Mouse (Mus musculus) intestine, postnatal 0 days (tissue): ENCODE measurements around the gene Glud1. TPM values are rescaled to one million over a fixed set of nuclear protein-coding genes. Genes with fewer than 3 reads are reported as not detected.
"Not testable (repeated sequence)": the region's sequence is repeated elsewhere in the genome, so short reads cannot be mapped to it uniquely, and the experiment has no call there.

Source experiments
- ATAC-seq: fragments of 200-750 bp; cut with Nextera tagmentation; 2 replicates; pipeline ENCODE4 v1.8.0; 2017; ENCODE audit warnings: mild to moderate bottlenecking, moderate TSS enrichment, moderate library complexity
- H3K27ac ChIP-seq: fragments of 300-500 bp; sonication (generic); 2 replicates; pipeline ENCODE4 v1.5.1; 2014; ENCODE audit warnings: mild to moderate bottlenecking, low read depth, low read length, moderate library complexity
- H3K27me3 ChIP-seq: fragments of 300-500 bp; sonication (generic); replicated peaks from 2 replicates; pipeline ENCODE4 v1.6.1; 2014; ENCODE audit warnings: low read length, mixed read lengths; ENCODE audit not compliant: control insufficient read depth, insufficient read depth
- H3K36me3 ChIP-seq: fragments of 300-500 bp; sonication (generic); 2 replicates; pipeline ENCODE4 v1.6.1; 2014; ENCODE audit warnings: mild to moderate bottlenecking, moderate library complexity; ENCODE audit not compliant: control insufficient read depth, insufficient read depth
- H3K4me1 ChIP-seq: fragments of 300-500 bp; sonication (generic); replicated peaks from 2 replicates; pipeline ENCODE4 v1.6.1; 2014; ENCODE audit warnings: antibody characterized with exemption, low read length, mixed read lengths; ENCODE audit not compliant: control insufficient read depth, insufficient read depth
- H3K4me2 ChIP-seq: fragments of 300-500 bp; sonication (generic); replicated peaks from 2 replicates; pipeline ENCODE4 v1.6.1; 2014; ENCODE audit warnings: low read depth, mild to moderate bottlenecking, moderate library complexity
- H3K4me3 ChIP-seq: fragments of 300-500 bp; sonication (generic); 2 replicates; pipeline ENCODE4 v1.5.1; 2014; ENCODE audit warnings: low read depth, low read length
- H3K9ac ChIP-seq: fragments of 300-500 bp; sonication (generic); 2 replicates; pipeline ENCODE4 v1.6.1; 2014; ENCODE audit warnings: mild to moderate bottlenecking, low read depth, low read length
- H3K9me3 ChIP-seq: fragments of 300-500 bp; sonication (generic); 2 replicates; pipeline ENCODE4 v1.6.1; 2016; ENCODE audit warnings: mixed run types; ENCODE audit not compliant: control insufficient read depth
- CTCF ChIP-seq: sonication (generic); IDR thresholded peaks from 2 replicates; pipeline ENCODE4 v1.5.1; 2016; ENCODE audit warnings: low read depth, mild to moderate bottlenecking, control low read depth, antibody characterized with exemption, moderate library complexity
- WGBS: fragments of 180-500 bp; shearing (Covaris S2); extraction: QIAGEN DNeasy Blood & Tissue Kit; methylation state at CpG from one replicate; pipeline ENCODE4 v1.1.7; 2014; 5-methylcytosine and 5-hydroxymethylcytosine counted together
- polyA plus RNA-seq: library from polyadenylated mRNA; unstranded; fragments of >200 nt; fragmentation: Nextera tagmentation; extraction: Ambion mirVana; gene quantifications from 2 replicates; pipeline ENCODE4 v1.2.1, GENCODE M21; 2015

The Glud1 gene
- polyA plus RNA-seq, 1 experiment from 2014 or later = 40.8 TPM

DNA sequence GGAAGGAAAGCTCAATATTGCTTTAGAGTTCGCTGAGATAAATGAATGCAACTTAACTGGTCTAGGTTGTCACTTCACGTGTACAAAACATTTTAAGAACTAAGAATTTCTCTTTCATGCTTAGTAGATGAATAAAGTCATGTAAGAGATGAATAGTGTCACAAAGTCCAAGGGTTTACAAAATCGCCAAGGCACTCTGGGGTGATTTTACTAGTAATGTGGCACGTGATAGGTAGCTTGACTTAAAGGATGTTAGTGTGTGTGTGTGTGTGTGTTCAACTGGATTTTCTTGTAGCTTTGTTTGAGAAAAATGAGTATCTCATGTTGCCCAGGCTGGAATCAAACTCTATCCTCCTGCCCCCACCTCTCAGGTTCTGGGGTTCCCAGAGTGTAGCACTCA lies 1.3 kb upstream of the Glud1 start:
- no peak for TF ChIP-seq CTCF
- WGBS = 48% methylated on average over 4 of the region's 4 CpGs
- Histone ChIP-seq H3K9ac (no peak overlapping the region), H3K4me1 (0 out of 2 replicates have a peak, but pooled peaks cover 2% of the 10 kb centered on the region), H3K9me3 (no peaks in the 10 kb centered on the region), H3K27me3 (no peaks in the 10 kb centered on the region), H3K27ac (no peak overlapping the region), H3K4me3 (no peak overlapping the region), H3K4me2 (no peak overlapping the region), H3K36me3 (no peaks in the 10 kb centered on the region; the same call in 1 of the 2 replicates)
- no peak for ATAC-seq

DNA sequence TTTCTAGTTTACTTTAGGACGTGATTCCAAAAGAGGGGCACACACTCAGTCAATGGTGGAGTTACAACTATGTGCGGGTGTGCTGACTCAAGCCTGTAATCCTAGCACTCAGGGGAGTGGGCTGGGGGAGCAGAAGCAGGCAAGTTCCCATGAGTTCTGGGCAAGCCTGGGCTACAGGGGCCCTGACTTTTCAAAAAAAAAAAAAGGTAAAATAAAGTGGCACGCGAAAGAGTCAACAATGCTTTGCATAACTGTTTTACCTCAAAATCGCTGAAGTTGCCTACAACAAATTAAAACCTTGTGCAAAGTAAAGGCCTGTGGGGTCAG lies 657 bp upstream of the Glud1 start:
- no peak for ATAC-seq
- no peaks in the 10 kb centered on the region for H3K9me3 ChIP-seq
- 10% methylated on average over 5 of the region's 5 CpGs for WGBS

DNA sequence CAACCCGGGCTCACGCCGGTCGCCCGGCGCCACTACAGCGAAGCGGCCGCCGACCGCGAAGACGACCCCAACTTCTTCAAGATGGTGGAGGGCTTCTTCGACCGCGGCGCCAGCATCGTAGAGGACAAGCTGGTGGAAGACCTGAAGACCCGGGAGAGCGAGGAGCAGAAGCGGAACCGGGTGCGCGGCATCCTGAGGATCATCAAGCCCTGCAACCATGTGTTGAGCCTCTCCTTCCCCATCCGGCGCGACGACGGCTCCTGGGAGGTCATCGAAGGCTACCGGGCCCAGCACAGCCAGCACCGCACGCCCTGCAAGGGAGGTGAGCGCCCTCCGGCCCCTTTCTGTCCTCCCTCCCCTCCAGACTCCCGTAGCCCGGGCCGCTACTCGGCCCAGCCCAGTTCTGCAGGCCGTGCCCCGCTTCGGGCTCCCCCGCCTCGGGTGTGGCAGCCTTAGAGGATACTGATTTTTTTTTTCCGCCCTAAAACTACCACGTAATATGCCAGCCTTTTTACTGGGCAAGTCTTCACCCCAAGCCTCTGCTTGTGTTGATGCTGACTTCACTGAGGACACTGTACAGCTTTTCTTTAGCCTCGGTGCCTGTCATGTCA lies 599 bp downstream of the Glud1 start:
- peak overlapping the region; percentile 87 for H3K9ac ChIP-seq
- no peaks in the 10 kb centered on the region for H3K9me3 ChIP-seq
- TF ChIP-seq CTCF = no peak
- H3K4me2 ChIP-seq = peak overlapping the region; percentile 86
- H3K27ac ChIP-seq = peak overlapping the region; percentile 96
- no peaks in the 10 kb centered on the region for H3K27me3 ChIP-seq
- peak overlapping the region; percentile 92 for H3K4me3 ChIP-seq
- H3K36me3 ChIP-seq = no peaks in the 10 kb centered on the region; the same call in 1 of the 2 replicates
- ATAC-seq = peak; percentile 2; the same call in 1 of the 2 replicates
- 0 out of 2 replicates have a peak, but pooled peaks cover 2% of the 10 kb centered on the region for H3K4me1 ChIP-seq
- under 1% methylated on average over 45 of the region's 47 CpGs for WGBS

More for the DNA sequence above, 657 bp upstream of the Glud1 start:
- Histone ChIP-seq H3K4me1 (0 out of 2 replicates have a peak, but pooled peaks cover 2% of the 10 kb centered on the region), H3K36me3 (no peaks in the 10 kb centered on the region; the same call in 1 of the 2 replicates), H3K27ac (peak overlapping the region; percentile 96), H3K4me2 (peak overlapping the region; percentile 86), H3K9ac (peak overlapping the region; percentile 87), H3K27me3 (no peaks in the 10 kb centered on the region), H3K4me3 (peak overlapping the region; percentile 92)
- TF ChIP-seq CTCF = no peak

- no peaks in the 10 kb centered on the region for H3K27me3 ChIP-seq
- H3K36me3 ChIP-seq = no peaks in the 10 kb centered on the region; the same call in 1 of the 2 replicates
- ATAC-seq = no peak
- H3K27ac ChIP-seq = no peak overlapping the region
- 0 out of 2 replicates have a peak, but pooled peaks cover 2% of the 10 kb centered on the region for H3K4me1 ChIP-seq
- H3K4me3 ChIP-seq = peak overlapping the region; percentile 92
- peak overlapping the region; percentile 87 for H3K9ac ChIP-seq
- no peaks in the 10 kb centered on the region for H3K9me3 ChIP-seq
- no peak for TF ChIP-seq CTCF
- WGBS = under 1% methylated on average over 4 of the region's 4 CpGs
- H3K4me2 ChIP-seq = peak overlapping the region; percentile 86
These were observed 1.2 kb downstream of the Glud1 start for GRCm38 (mm10) chr14:34311691-34312090.

DNA sequence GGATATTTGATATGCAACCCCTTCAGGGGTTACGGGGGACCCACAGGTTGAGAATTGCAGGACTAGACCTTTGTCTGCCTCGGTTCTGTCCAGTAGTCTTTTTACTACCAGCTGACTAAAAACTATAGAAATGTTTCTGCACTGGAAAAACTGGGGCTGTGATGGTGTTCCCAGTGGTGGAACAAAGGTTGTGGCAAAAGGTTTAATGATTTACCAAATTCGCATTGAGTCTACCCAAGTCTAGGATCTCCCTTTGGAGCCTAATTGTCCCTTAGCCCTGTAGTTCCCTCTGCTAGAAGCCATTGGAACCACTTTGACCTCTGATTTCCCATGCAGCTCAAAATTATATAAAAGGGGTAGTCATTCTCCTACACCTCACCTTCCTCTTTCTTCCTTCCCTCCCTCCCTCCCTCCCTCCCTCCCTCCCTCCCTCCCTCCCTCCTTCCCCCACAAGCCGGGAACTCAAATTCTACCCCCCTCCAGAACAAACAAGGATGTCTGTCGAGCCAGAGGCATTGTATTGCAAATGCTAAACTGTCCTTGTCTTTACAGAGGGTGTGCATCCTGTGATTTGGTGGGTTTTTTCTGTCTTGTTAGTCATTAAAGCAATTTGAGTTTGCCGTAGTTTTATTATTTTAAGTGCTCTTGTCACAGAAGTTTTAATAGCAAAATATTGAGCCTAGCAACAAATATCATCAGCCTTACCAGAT lies 2.0 kb downstream of the Glud1 start:
- H3K36me3 ChIP-seq = no peaks in the 10 kb centered on the region
- no peak overlapping the region for H3K27ac ChIP-seq
- H3K9me3 ChIP-seq = no peaks in the 10 kb centered on the region
- H3K4me2 ChIP-seq = peak overlapping the region; percentile 86
- ATAC-seq = no peak
- H3K9ac ChIP-seq = 0 out of 2 replicates have a peak overlapping the region, but pooled peaks have one; percentile 87
- 0 out of 2 replicates have a peak, but pooled peaks cover 2% of the 10 kb centered on the region for H3K4me1 ChIP-seq
- 14% methylated on average over 6 of the region's 6 CpGs for WGBS
- no peaks in the 10 kb centered on the region for H3K27me3 ChIP-seq
- TF ChIP-seq CTCF = no peak
- peak overlapping the region; percentile 92 for H3K4me3 ChIP-seq

DNA sequence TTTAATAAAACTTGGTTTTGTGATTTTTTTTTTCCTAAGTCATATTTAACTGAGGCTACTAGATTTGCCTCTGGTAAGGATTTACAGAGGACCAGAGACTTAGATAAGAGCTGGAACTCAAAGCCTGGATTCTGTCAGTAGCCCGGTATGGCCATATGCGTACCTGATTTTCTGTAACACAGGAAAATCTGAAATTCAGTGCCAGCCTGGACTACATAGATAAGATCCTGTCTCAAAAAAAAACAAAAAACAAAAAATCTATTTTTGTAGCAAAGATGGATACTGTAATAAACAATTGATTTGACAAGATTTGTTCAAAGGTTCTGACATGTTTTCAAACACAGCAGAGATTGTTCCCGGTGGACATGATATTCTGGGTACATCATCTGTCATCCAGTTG lies 3.1 kb downstream of the Glud1 start:
- no peak for TF ChIP-seq CTCF
- no peaks in the 10 kb centered on the region for H3K9me3 ChIP-seq
- H3K27me3 ChIP-seq = no peaks in the 10 kb centered on the region
- H3K36me3 ChIP-seq = no peaks in the 10 kb centered on the region
- H3K4me3 ChIP-seq = no peak overlapping the region
- WGBS = 50% methylated on average over 3 of the region's 3 CpGs
- no peak for ATAC-seq
- H3K9ac ChIP-seq = no peak overlapping the region
- 0 out of 2 replicates have a peak, but pooled peaks cover 2% of the 10 kb centered on the region for H3K4me1 ChIP-seq
- H3K27ac ChIP-seq = no peak overlapping the region
- H3K4me2 ChIP-seq = peak overlapping the region; percentile 86; the same call in 1 of the 2 replicates

DNA sequence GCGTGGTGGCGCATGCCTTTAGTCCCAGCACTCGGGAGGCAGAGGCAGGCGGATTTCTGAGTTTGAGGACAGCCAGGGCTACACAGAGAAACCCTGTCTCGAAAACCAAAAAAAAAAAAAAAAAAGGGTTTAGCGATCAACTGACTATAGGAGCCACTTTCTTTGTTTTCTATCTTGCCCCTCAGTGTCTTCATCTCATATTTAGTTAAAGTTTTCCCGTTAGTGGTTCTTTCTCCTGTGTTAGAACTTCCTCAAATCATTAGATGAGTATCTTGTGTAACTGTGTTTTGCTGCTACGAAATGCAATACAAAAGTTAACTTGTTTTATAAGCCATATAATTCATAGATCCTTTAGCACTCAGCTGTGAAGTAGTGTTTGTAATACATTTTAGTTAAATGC lies 3.9 kb downstream of the Glud1 start:
- not testable (repeated sequence) for H3K4me1 ChIP-seq, ATAC-seq, H3K4me3 ChIP-seq, H3K36me3 ChIP-seq, H3K9me3 ChIP-seq, H3K27me3 ChIP-seq, H3K4me2 ChIP-seq, H3K9ac ChIP-seq, H3K27ac ChIP-seq
- WGBS = 75% methylated on average over 8 of the region's 8 CpGs
